Mouse (Mus musculus): ENCODE results near the gene Klra8. TPM values are rescaled to one million over a fixed set of nuclear protein-coding genes. Genes with fewer than 3 reads are reported as not detected.
"Not testable (repeated sequence)": the region's sequence is repeated elsewhere in the genome, so short reads cannot be mapped to it uniquely, and the experiment has no call there.

Gene Klra8
- under 1 TPM in 1 of 4 experiments, not detected in 3; 0.25 TPM for total RNA-seq (2022)

DNA sequence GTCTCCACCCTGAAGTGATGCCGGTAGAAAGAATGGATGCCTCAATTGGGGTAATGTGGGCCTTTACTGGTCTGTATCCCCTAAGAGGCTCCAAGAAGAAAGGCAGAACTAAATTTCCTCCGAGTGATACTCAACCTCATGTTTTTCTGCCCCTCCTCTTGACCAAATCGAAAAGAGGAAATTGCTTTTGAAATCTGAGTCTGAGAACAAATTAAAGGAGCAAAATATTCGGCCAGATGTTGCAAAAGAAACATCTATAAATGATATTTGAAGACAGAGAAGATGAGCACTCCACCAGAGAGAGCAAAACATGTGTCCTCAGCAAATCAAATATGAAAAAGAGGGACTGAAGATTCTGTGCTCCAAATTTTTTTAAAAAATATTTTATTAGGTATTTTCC is at the start of gene Klra8:
Klra8 (minus strand) TSS at position 101 of the 400 bp plus-strand sequence.
- DNase-seq (ENCODE audit: low spot score in 2 of 2) = not testable (repeated sequence)

DNA sequence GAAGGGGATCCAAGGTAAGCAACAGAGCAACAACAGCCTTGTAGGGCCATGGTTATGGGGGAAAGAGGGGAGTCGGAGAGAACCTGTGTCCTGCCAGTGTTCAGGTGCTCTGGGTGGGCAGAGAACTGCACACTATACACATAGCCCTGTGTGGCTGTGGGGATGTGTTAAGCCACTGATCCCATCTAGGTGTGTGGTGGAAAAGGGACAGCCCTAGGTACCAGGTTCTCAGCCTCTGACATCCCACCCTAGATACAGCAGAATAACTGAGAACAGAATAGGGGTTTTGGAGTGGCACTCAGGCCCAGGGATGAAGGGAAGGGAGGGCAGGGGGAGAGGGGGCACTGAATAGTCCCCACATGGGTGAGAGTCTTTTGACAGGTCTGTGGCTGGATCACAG is 19.2 kb downstream of the Klra8 start:
- DNase-seq (ENCODE audit: low spot score in 2 of 2) = no peak

DNA sequence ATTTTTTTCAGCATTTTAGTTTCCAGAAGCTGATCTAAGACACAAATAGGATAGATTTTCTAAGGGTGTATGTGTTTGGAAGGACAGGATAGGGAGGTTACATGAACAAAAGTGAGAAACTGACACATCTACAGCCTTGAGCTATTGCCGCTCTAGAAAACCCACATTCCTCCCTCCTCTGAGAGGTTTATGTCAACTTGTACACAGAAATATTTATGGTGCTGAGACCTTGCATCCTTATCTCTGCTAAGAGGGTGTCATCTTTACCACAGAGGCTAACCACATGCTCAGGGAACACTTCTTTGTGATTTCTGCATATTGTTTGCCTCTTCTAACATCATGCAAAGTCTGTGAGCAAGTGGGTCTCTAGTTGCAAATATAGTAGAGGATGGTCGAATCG is 27.0 kb downstream of the Klra8 start:
- not testable (repeated sequence) for DNase-seq (ENCODE audit: low spot score in 2 of 2)

DNA sequence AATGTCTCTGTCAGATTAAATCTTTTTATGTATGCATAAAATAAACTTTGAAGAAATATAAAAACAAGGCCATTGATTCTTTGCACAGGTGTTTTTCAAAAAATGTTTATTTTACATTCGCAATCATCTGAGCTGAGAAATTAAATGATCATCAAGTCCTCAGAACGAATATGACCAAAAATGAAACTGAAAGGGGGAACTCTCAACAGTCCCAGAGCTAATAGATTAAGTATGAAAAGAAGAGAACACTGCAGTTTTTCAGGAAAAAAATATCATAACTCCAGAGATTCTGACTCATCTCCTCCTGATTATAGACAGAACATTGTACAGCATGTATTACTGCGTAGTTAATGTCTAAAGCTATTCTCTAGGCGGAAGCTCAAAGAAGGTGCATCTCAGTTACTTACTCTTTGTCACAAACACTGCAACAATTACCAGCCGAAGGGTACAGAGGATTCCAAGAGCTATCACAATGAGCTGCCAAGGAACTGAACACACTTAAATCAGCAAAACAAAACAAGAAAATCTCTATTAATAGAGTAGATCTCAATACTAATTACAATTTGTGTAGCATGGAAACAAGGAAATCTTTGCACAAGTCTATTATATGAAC is 37.3 kb downstream of the Klra8 start:
- no peak for DNase-seq (ENCODE audit: low spot score in 2 of 2)

DNA sequence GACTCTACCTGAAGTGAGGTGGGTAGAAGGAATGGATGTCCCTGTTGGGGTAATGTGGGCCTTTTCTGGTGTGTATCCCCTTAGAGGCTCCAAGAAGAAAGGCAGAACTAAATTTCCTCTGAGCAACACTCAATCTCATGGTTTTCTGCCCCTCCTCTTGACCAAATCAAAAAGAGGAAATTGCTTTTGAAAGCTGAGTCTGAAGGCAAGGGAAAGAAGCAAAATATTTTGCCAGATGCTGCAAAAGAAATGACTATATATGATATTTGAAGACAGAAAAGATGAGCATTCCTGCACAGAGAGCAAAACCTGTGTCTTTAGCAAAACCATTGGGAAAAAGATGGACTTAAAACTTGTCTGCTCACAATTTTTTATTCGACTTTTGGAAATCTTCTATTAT is 62.5 kb downstream of the Klra8 start, which contains the start of gene Klra4:
Klra4 (minus strand) TSS at position 101 of the 400 bp plus-strand sequence.
- DNase-seq (ENCODE audit: low spot score in 2 of 2) = not testable (repeated sequence)

Other genes with a start within 250 kb of the Klra8 start
- not detected for gene Klra5, start 212.2 kb downstream of the Klra8 start, total RNA-seq (2022)
- gene Klra6, start 102.9 kb downstream of the Klra8 start, total RNA-seq (2022) = not detected
- gene Klra4, start 62.6 kb downstream of the Klra8 start, total RNA-seq (2022) = not detected
- under 1 TPM; 0.29 to 0.45 (median 0.29) TPM for gene Klra9, start 63.2 kb upstream of the Klra8 start, total RNA-seq (2022)
- not detected for gene Klra7, start 103.4 kb upstream of the Klra8 start, total RNA-seq (2022)
- gene Klra10, start 152.0 kb upstream of the Klra8 start, total RNA-seq (2022) = not detected
- gene Klra3, start 207.7 kb upstream of the Klra8 start, total RNA-seq (2022) = not detected

Data from gastrocnemius, adult 8-10 months (tissue).